Mouse (Mus musculus): ENCODE data around the gene Adgrg7. TPM values are rescaled to one million over a fixed set of nuclear protein-coding genes. Genes with fewer than 3 reads are reported as not detected.

Adgrg7 gene
- polyA plus RNA-seq, 1 experiment from 2014 or later, result not detected

DNA sequence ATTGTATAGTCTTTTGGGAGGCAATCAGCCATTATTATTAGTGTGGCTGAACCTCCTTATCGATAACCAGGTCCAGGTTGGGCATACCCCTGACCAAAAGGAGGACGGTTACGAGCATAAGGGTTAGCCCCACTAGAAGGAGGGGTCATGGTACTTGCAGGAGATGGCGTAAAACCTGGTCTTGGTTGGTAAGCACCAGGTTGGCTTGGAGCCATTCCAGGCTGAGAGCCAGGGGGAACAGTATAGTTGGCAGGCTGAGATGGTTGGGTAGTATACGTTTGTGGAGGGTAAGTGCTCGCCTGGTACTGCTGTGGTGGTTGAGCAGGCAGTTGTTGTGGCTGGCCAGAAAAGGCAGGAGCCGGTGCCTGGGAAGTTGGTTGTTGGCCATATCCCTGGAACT is 104.9 kb downstream of the Adgrg7 start:
- no peak for ATAC-seq (ENCODE audit: insufficient number of reproducible peaks, low FRiP score, low TSS enrichment, low read depth)
- Histone ChIP-seq H3K27ac (replicated peaks; ENCODE audit: low read depth, low read length) (no peak overlapping the region), H3K4me2 (ENCODE audit: low read depth, severe bottlenecking) (no peak overlapping the region), H3K36me3 (ENCODE audit: control insufficient read depth, insufficient read depth, low read length) (peaks cover 3% of the 10 kb centered on the region; the same call in 1 of the 2 replicates), H3K9me3 (ENCODE audit: control insufficient read depth, low read length) (no peaks in the 10 kb centered on the region), H3K4me3 (ENCODE audit: low read depth, low read length) (no peak overlapping the region), H3K27me3 (ENCODE audit: control insufficient read depth, insufficient read depth, low read length) (no peaks in the 10 kb centered on the region), H3K9ac (ENCODE audit: low read length) (no peak overlapping the region), H3K4me1 (ENCODE audit: control insufficient read depth, insufficient read depth, low read length) (no peaks in the 10 kb centered on the region)
- 96% methylated on average over 7 of the region's 7 CpGs for WGBS
- no peak for DNase-seq (ENCODE audit: low spot score)

GRCm38 (mm10) chr16:56686747-56687146 is 108.9 kb downstream of the Adgrg7 start:
- no peak for ATAC-seq (ENCODE audit: insufficient number of reproducible peaks, low FRiP score, low TSS enrichment, low read depth)
- no peaks in the 10 kb centered on the region for H3K27me3 ChIP-seq (ENCODE audit: control insufficient read depth, insufficient read depth, low read length)
- DNase-seq (ENCODE audit: low spot score), result no peak
- peaks cover 3% of the 10 kb centered on the region; the same call in 1 of the 2 replicates for H3K36me3 ChIP-seq (ENCODE audit: control insufficient read depth, insufficient read depth, low read length)
- no peak overlapping the region for H3K27ac ChIP-seq (replicated peaks; ENCODE audit: low read depth, low read length)
- no peaks in the 10 kb centered on the region for H3K4me1 ChIP-seq (ENCODE audit: control insufficient read depth, insufficient read depth, low read length)
- H3K9me3 ChIP-seq (ENCODE audit: control insufficient read depth, low read length), result no peaks in the 10 kb centered on the region
- no peak overlapping the region for H3K4me3 ChIP-seq (ENCODE audit: low read depth, low read length)
- no peak overlapping the region for H3K9ac ChIP-seq (ENCODE audit: low read length)
- no peak overlapping the region for H3K4me2 ChIP-seq (ENCODE audit: low read depth, severe bottlenecking)
- 94% methylated on average over 5 of the region's 5 CpGs for WGBS

- Histone ChIP-seq H3K4me2 (ENCODE audit: low read depth, severe bottlenecking) (no peak overlapping the region), H3K9me3 (ENCODE audit: control insufficient read depth, low read length) (no peaks in the 10 kb centered on the region), H3K36me3 (ENCODE audit: control insufficient read depth, insufficient read depth, low read length) (no peaks in the 10 kb centered on the region; the same call in 1 of the 2 replicates), H3K4me3 (ENCODE audit: low read depth, low read length) (no peak overlapping the region), H3K27me3 (ENCODE audit: control insufficient read depth, insufficient read depth, low read length) (no peaks in the 10 kb centered on the region), H3K4me1 (ENCODE audit: control insufficient read depth, insufficient read depth, low read length) (no peaks in the 10 kb centered on the region), H3K9ac (ENCODE audit: low read length) (no peak overlapping the region), H3K27ac (replicated peaks; ENCODE audit: low read depth, low read length) (no peak overlapping the region)
- DNase-seq (ENCODE audit: low spot score) (no peak), ATAC-seq (ENCODE audit: insufficient number of reproducible peaks, low FRiP score, low TSS enrichment, low read depth) (no peak)
- WGBS, result 89% methylated on average over 8 of the region's 8 CpGs
Observed at GRCm38 (mm10) chr16:56681010-56681645, 114.5 kb downstream of the Adgrg7 start.

DNA sequence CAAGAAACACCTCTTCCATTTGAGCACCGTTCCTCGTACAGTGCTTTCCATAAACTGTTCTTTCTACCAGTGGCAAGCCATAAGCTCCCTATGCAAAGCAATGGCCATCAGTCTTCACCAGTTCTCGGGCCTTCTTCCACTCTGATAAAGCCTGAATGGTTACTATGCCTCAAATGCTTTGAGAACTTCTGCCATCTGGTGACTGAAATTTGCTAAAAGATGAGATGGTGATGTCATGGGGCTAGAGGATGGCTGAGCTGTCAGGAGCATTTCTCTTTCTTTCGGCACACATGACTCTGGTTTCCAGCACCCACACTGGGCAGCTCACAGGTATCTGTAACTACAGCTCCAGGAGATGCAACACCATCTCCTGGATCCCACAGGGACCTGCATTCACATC is 118.5 kb downstream of the Adgrg7 start:
- H3K36me3 ChIP-seq (ENCODE audit: control insufficient read depth, insufficient read depth, low read length), result no peaks in the 10 kb centered on the region
- WGBS, result 83% methylated on average over 4 of the region's 4 CpGs
- no peaks in the 10 kb centered on the region for H3K27me3 ChIP-seq (ENCODE audit: control insufficient read depth, insufficient read depth, low read length)
- H3K4me2 ChIP-seq (ENCODE audit: low read depth, severe bottlenecking), result no peak overlapping the region
- no peaks in the 10 kb centered on the region for H3K9me3 ChIP-seq (ENCODE audit: control insufficient read depth, low read length)
- DNase-seq (ENCODE audit: low spot score), result no peak
- H3K27ac ChIP-seq (replicated peaks; ENCODE audit: low read depth, low read length), result no peak overlapping the region
- H3K4me3 ChIP-seq (ENCODE audit: low read depth, low read length), result no peak overlapping the region
- no peak for ATAC-seq (ENCODE audit: insufficient number of reproducible peaks, low FRiP score, low TSS enrichment, low read depth)
- H3K9ac ChIP-seq (ENCODE audit: low read length), result no peak overlapping the region
- no peaks in the 10 kb centered on the region for H3K4me1 ChIP-seq (ENCODE audit: control insufficient read depth, insufficient read depth, low read length)

Other genes with a start within 250 kb of the Adgrg7 start
- 174 and 179 TPM in 2 replicates for gene Tfg, start 78.4 kb downstream of the Adgrg7 start, polyA plus RNA-seq (2014; fragmentation: Nextera tagmentation; extraction: Ambion mirVana)
- gene Tmem45a, start 90.3 kb upstream of the Adgrg7 start, polyA plus RNA-seq (2014; fragmentation: Nextera tagmentation; extraction: Ambion mirVana), result 13.0 and 13.8 TPM in 2 replicates
- gene Lnp1, start 132.2 kb upstream of the Adgrg7 start, polyA plus RNA-seq (2014; fragmentation: Nextera tagmentation; extraction: Ambion mirVana), result not detected in 2 replicates

Data from limb, embryonic 11.5 days (tissue).